Mouse (Mus musculus) thymus, adult 18-20 months (tissue): ENCODE results near the gene Commd4.

Source experiments
- DNase-seq, 2 experiments: peaks; one replicate each; pipeline ENCODE4 v3.0.0; 2022; ENCODE audit warnings: mixed read lengths in 2 of 2

Commd4 gene

GRCm38 (mm10) chr9:57141417-57142353 is 16.4 kb downstream of the Commd4 start:
- no peak for DNase-seq

- no peak for DNase-seq
These were observed 18.6 kb downstream of the Commd4 start for GRCm38 (mm10) chr9:57139571-57139970.

- DNase-seq: no peak
These were observed 19.0 kb downstream of the Commd4 start for GRCm38 (mm10) chr9:57139110-57139509.

GRCm38 (mm10) chr9:57138507-57138906 is 19.6 kb downstream of the Commd4 start:
- DNase-seq: no peak

- no peak for DNase-seq
These were observed 20.4 kb downstream of the Commd4 start for GRCm38 (mm10) chr9:57137777-57138176.

- DNase-seq: no peak
These were observed 20.9 kb downstream of the Commd4 start for GRCm38 (mm10) chr9:57137246-57137645.

- DNase-seq: peak; percentile 84 to 89
These were observed 27.3 kb downstream of the Commd4 start, which contains the start of gene Man2c1 for GRCm38 (mm10) chr9:57130577-57131433. Gene Man2c1, plus strand, starts transcription at chr9:57130690.

GRCm38 (mm10) chr9:57129641-57130040 is 28.5 kb downstream of the Commd4 start:
- DNase-seq: no peak

GRCm38 (mm10) chr9:57117261-57117755 is 40.8 kb downstream of the Commd4 start:
- no peak for DNase-seq
